Mouse (Mus musculus) testis, adult 2 months (tissue): Measurements from ENCODE around the gene Gtsf1. TPM values are rescaled to one million over a fixed set of nuclear protein-coding genes. Genes with fewer than 3 reads are reported as not detected.

Experiments used
- H3K27ac ChIP-seq: fragments of 200-500 bp; 2 replicates; pipeline ENCODE4 v1.5.1; 2012; ENCODE audit warnings: low read depth, low read length; ENCODE audit not compliant: control insufficient read depth, insufficient read depth
- H3K27me3 ChIP-seq: fragments of 200-500 bp; 2 replicates; pipeline ENCODE4 v1.6.1; 2012; ENCODE audit warnings: mild to moderate bottlenecking, low read length, moderate library complexity; ENCODE audit not compliant: control insufficient read depth, insufficient read depth
- H3K36me3 ChIP-seq: fragments of 200-500 bp; 2 replicates; pipeline ENCODE4 v1.6.1; 2012; ENCODE audit warnings: mild to moderate bottlenecking, low read length; ENCODE audit not compliant: control insufficient read depth, insufficient read depth
- H3K4me1 ChIP-seq: fragments of 200-500 bp; 2 replicates; pipeline ENCODE4 v1.6.1; 2012; ENCODE audit warnings: low read length; ENCODE audit not compliant: control insufficient read depth, insufficient read depth
- H3K4me3 ChIP-seq: fragments of 200-500 bp; 2 replicates; pipeline ENCODE4 v1.5.1; 2012; ENCODE audit warnings: low read depth, mild to moderate bottlenecking, low read length, moderate library complexity, mixed read lengths; ENCODE audit not compliant: control insufficient read depth
- CTCF ChIP-seq: fragments of 200-500 bp; IDR thresholded peaks from 2 replicates; pipeline ENCODE4 v1.5.1; 2012; ENCODE audit warnings: low read depth, mild to moderate bottlenecking, inconsistent platforms, low read length, moderate library complexity; ENCODE audit not compliant: control insufficient read depth, insufficient read depth, insufficient replicate concordance
- POLR2A ChIP-seq: fragments of 200-500 bp; IDR thresholded peaks from 2 replicates; pipeline ENCODE4 v1.6.1; 2012; ENCODE audit warnings: low read depth, mild to moderate bottlenecking, inconsistent platforms, low read length, moderate library complexity; ENCODE audit not compliant: control insufficient read depth
- polyA plus RNA-seq: library from polyadenylated mRNA; depleted of rRNA; stranded (reverse); fragments of >200 nt; gene quantifications from 2 replicates; pipeline ENCODE4 v1.2.3, GENCODE M21; 2012

Gene Gtsf1
- polyA plus RNA-seq, 1 experiment = 515 TPM

DNA sequence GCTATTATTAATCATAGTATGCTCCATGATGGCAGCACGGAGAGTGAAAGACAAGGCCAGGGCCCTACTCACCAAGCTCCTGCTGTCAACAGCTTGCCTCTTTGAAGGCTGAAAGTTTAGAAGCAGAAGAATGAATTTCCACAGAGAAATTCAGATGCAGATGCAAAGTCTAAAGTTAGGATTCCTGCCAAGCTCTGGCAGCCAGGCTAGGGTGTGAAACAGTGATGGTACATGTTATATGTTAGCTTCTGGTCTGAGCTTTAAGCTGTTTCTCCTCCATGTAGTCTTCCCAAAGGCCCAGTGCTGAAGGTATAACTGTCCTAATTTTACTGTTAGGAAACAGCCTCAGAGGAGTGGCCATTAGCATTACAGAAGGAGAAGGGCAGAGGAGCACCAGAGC is 61.1 kb downstream of the Gtsf1 start:
- Histone ChIP-seq H3K27ac (no peak overlapping the region), H3K4me1 (peaks cover 2% of the 10 kb centered on the region), H3K4me3 (no peak overlapping the region), H3K36me3 (no peaks in the 10 kb centered on the region), H3K27me3 (no peaks in the 10 kb centered on the region)
- TF ChIP-seq CTCF (no peak), POLR2A (no peak)

DNA sequence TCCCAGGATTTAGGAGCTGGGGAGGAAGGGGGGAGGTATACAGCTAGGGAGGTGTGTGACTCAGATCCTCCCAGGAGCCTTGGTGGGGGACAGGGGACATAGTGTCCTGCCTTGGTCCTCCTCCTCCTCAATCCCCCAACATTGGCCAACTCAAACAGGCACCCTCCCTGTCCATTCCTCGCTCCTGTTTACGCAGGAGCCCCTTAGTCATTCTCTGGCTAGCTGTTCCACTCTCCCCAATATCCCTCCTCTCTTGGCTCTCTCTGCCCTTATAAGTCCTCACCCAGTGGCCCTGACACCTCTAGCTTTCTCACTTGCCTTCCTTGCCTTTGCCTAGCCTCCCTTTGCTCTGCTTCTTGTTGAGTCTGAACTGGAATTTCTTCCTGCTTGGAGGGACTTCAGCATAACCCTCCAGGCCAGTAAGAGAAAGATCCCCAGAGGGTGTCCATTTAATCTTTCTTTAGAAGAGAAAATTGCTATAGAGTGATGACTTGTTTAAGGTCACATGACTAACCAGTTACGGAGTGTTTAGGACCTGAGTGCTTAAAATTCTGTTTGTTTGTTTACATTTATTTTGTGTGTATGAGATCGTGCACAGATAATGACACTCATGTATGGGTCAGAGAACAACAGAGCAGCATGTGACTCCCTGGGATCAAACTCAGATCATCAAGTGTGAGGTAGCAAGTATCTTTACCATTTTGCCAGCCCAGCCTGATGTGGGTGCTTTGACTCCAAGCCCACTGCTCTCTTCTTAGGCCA is 61.9 kb downstream of the Gtsf1 start:
- Histone ChIP-seq H3K27me3 (no peaks in the 10 kb centered on the region), H3K36me3 (no peaks in the 10 kb centered on the region), H3K4me3 (no peak overlapping the region), H3K4me1 (peaks cover 2% of the 10 kb centered on the region), H3K27ac (no peak overlapping the region)
- TF ChIP-seq POLR2A = no peak
- no peak for TF ChIP-seq CTCF

DNA sequence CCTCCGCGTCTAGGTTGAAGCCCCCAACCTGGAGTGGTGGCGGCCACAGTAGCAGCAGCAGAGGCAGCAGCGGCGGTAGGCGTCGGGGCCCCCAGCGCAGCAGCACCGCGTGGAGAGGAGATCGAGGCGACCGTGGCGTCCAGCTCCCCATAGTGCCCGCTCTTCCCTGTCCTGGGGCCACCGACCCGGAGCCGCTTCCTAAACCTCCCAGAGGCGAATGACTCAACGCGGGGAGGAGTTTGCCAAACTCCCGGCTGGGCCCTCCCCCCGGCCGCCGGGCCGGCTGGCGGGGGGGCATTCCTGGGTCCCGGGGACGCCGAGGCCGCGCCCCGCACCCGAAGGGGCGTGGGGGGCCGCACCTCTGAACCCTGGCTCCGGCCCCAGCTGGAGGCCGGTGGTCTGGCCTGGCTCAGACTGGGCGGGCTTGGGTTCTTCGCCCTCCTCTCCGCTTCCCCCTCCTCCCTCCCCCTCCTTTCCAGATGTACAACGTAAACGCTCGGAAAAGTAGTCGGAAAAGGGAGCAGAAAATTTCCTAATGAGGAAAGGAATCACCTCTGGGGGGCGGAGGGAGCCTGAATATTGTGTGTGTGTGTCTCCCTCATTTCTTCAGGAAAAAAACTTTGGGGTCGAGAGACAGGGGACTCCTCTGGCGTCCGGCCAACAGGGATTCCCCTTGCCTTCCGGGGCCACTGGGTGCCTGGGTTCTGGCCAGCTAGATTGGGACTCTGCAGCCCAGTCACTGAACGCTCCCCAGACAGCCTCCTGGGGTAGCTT is 63.7 kb downstream of the Gtsf1 start, which contains the start of gene Itga5:
Gene Itga5 (minus strand): TSS at position 388 of the 774 bp plus-strand sequence.
- peaks cover 2% of the 10 kb centered on the region for H3K4me1 ChIP-seq
- TF ChIP-seq POLR2A (no peak), CTCF (no peak)
- no peaks in the 10 kb centered on the region for H3K36me3 ChIP-seq
- no peaks in the 10 kb centered on the region for H3K27me3 ChIP-seq
- no peak within 1 kb of the TSS for H3K27ac ChIP-seq
- H3K4me3 ChIP-seq = peak within 1 kb of the TSS; percentile 74

DNA sequence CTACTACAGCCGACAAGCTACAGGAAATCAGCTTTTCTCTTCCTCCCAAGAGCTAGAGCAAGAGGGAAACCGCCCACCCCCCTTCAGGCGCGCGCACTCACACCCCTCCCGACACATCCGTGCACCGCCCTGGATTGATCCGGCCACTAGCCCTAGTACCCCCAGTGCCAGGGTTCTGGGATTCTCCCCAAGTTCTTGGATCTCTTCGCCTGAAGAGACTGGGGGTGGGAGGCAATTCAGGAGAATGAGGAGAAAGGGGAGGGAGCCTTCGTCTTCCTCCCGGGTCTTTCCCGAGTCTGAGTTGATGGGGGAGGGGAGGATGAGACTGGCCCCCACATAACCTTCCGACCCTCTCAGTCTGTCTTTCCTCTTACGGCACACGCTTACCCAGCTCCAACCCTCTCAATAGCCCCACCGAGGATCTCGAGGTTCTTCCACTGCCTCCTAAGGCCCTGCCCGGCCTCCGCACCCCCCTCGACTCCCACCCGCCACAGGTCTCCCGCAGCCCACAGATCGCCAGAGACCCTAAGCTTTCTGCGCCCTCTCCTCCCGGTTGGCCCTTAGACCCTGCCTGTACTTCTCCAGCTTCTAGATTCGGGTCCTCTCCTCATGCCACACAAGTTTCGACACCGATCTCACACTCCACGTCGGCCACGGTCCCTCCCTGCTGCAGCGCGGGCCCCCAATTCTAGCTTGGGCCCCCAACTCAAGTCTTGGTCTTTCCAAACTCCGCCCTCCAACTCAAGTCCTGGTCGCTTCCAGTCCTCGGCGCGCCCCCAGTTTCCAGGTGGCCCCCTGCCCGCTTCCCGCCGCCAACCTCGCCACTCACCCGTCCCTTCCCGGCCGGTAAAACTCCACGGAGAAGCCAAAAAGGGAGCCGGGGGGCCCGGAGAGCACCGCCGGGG is 64.5 kb downstream of the Gtsf1 start:
- peak overlapping the region; percentile 74 for H3K4me3 ChIP-seq

DNA sequence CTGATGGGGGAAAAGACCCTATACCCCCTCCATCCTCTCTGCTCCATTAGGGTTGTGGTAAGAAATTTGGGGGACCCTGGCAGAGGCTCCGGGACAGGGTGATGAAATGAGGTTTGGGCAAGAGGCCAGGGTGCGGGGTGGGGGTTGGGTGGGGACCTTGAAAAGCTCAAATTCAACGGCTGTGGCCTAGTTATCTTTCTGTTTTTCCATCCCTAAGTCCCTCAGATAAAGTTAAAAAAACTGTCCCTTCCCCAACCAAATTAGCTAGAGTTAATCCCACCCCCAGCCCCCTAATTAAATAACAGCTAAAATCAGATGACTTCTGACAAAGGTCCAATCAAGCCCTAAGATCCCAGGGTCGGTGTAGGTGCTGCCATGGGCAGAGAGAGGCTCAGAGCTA is 65.5 kb downstream of the Gtsf1 start:
- Histone ChIP-seq H3K27me3 (no peaks in the 10 kb centered on the region), H3K4me3 (no peak overlapping the region), H3K36me3 (no peaks in the 10 kb centered on the region), H3K4me1 (peaks cover 2% of the 10 kb centered on the region), H3K27ac (no peak overlapping the region)
- TF ChIP-seq POLR2A = no peak
- no peak for TF ChIP-seq CTCF

More for the DNA sequence above, 64.5 kb downstream of the Gtsf1 start:
- H3K27ac ChIP-seq = no peak overlapping the region
- peaks cover 2% of the 10 kb centered on the region for H3K4me1 ChIP-seq
- H3K36me3 ChIP-seq = no peaks in the 10 kb centered on the region
- no peaks in the 10 kb centered on the region for H3K27me3 ChIP-seq
- TF ChIP-seq CTCF (no peak), POLR2A (no peak)

- TF ChIP-seq CTCF = no peak
- TF ChIP-seq POLR2A = no peak
- Histone ChIP-seq H3K4me1 (peaks cover 4% of the 10 kb centered on the region), H3K4me3 (no peak overlapping the region), H3K36me3 (no peaks in the 10 kb centered on the region), H3K27ac (no peak overlapping the region), H3K27me3 (no peaks in the 10 kb centered on the region)
Observed at GRCm38 (mm10) chr15:103363809-103364208, 66.5 kb downstream of the Gtsf1 start.

DNA sequence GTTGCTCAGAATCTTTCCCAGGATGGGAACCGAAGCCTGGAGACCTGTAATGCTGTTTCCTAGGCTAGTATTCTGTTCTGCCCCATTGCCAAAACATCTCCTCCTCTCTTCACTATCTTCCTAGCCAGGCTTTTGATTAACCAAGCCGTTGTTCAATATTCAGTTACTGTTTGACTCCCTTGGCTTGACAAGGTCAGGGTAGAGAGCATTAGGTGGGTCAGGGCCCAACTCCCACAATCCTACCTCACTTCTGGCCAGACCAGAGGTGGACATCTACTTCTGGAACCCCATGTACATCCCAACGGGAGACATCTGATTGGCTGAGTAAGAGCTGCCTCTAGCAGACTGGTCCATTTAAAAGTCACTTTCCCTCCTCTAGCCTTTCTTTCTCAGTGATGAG is 67.3 kb downstream of the Gtsf1 start:
- H3K4me1 ChIP-seq = peaks cover 4% of the 10 kb centered on the region
- H3K4me3 ChIP-seq = no peak overlapping the region
- TF ChIP-seq POLR2A (no peak), CTCF (no peak)
- no peaks in the 10 kb centered on the region for H3K36me3 ChIP-seq
- H3K27ac ChIP-seq = no peak overlapping the region
- no peaks in the 10 kb centered on the region for H3K27me3 ChIP-seq
